Mouse (Mus musculus): ENCODE results near the gene Mical2.

Mical2 gene

GRCm38 (mm10) chr7:112354503-112354951 is 128.9 kb downstream of the Mical2 start:
- DNase-seq (ENCODE audit: low spot score in 2 of 2): no peak

- DNase-seq (ENCODE audit: low spot score in 2 of 2): no peak
Observed at GRCm38 (mm10) chr7:112359594-112359993, 133.9 kb downstream of the Mical2 start.

- no peak for DNase-seq (ENCODE audit: low spot score in 2 of 2)
Observed at GRCm38 (mm10) chr7:112362574-112363200, 137.0 kb downstream of the Mical2 start.

GRCm38 (mm10) chr7:112365864-112366263 is 140.2 kb downstream of the Mical2 start:
- no peak for DNase-seq (ENCODE audit: low spot score in 2 of 2)

GRCm38 (mm10) chr7:112369046-112369445 is 143.4 kb downstream of the Mical2 start:
- DNase-seq (ENCODE audit: low spot score in 2 of 2): peak; percentile 55 to 72

- no peak for DNase-seq (ENCODE audit: low spot score in 2 of 2)
Observed at GRCm38 (mm10) chr7:112369977-112370376, 144.3 kb downstream of the Mical2 start.

GRCm38 (mm10) chr7:112371387-112371786 is 145.7 kb downstream of the Mical2 start:
- no peak for DNase-seq (ENCODE audit: low spot score in 2 of 2)

- no peak for DNase-seq (ENCODE audit: low spot score in 2 of 2)
Observed at GRCm38 (mm10) chr7:112374035-112374434, 148.4 kb downstream of the Mical2 start.

GRCm38 (mm10) chr7:112375062-112375461 is 149.4 kb downstream of the Mical2 start:
- DNase-seq (ENCODE audit: low spot score in 2 of 2): no peak

- no peak for DNase-seq (ENCODE audit: low spot score in 2 of 2)
Observed at GRCm38 (mm10) chr7:112375900-112376299, 150.2 kb downstream of the Mical2 start.

- no peak for DNase-seq (ENCODE audit: low spot score in 2 of 2)
Observed at GRCm38 (mm10) chr7:112376611-112377010, 151.0 kb downstream of the Mical2 start.

GRCm38 (mm10) chr7:112377314-112377713 is 151.7 kb downstream of the Mical2 start:
- peak; percentile 40 to 54 for DNase-seq (ENCODE audit: low spot score in 2 of 2)

GRCm38 (mm10) chr7:112378056-112378455 is 152.4 kb downstream of the Mical2 start:
- DNase-seq (ENCODE audit: low spot score in 2 of 2): no peak

GRCm38 (mm10) chr7:112378476-112378875 is 152.8 kb downstream of the Mical2 start:
- peak; percentile 74 to 76 for DNase-seq (ENCODE audit: low spot score in 2 of 2)

- DNase-seq (ENCODE audit: low spot score in 2 of 2): no peak
Observed at GRCm38 (mm10) chr7:112386521-112386920, 160.9 kb downstream of the Mical2 start.

GRCm38 (mm10) chr7:112387876-112388275 is 162.2 kb downstream of the Mical2 start:
- DNase-seq (ENCODE audit: low spot score in 2 of 2): no peak

- no peak for DNase-seq (ENCODE audit: low spot score in 2 of 2)
Observed at GRCm38 (mm10) chr7:112388363-112388875, 162.8 kb downstream of the Mical2 start.

GRCm38 (mm10) chr7:112389611-112390251 is 164.1 kb downstream of the Mical2 start:
- DNase-seq (ENCODE audit: low spot score in 2 of 2): no peak

- no peak for DNase-seq (ENCODE audit: low spot score in 2 of 2)
Observed at GRCm38 (mm10) chr7:112390252-112390936, 164.7 kb downstream of the Mical2 start.

- DNase-seq (ENCODE audit: low spot score in 2 of 2): no peak
Observed at GRCm38 (mm10) chr7:112390937-112391605, 165.4 kb downstream of the Mical2 start.

GRCm38 (mm10) chr7:112397786-112398185 is 172.1 kb downstream of the Mical2 start:
- no peak for DNase-seq (ENCODE audit: low spot score in 2 of 2)

Measured in right cerebral cortex, postnatal 36 days (tissue).